Mouse (Mus musculus) heart, adult 2 months (tissue): ENCODE measurements around the gene Mesp1. TPM values are rescaled to one million over a fixed set of nuclear protein-coding genes. Genes with fewer than 3 reads are reported as not detected.
A peak's percentile ranks its signal among the peaks of the same experiment; 100 is the strongest.

Source experiments
- DNase-seq, 2 experiments: peaks; one replicate each; pipeline ENCODE4 v3.0.0; 2021
- H3K27ac ChIP-seq: fragments of 200-600 bp; 2 replicates; pipeline ENCODE4 v1.8.1; 2022
- H3K27me3 ChIP-seq: fragments of 200-500 bp; 2 replicates; pipeline ENCODE4 v1.6.1; 2012; ENCODE audit warnings: mild to moderate bottlenecking, low read length, inconsistent platforms, mixed read lengths; ENCODE audit not compliant: control insufficient read depth, insufficient read depth
- H3K36me3 ChIP-seq: fragments of 200-500 bp; 2 replicates; pipeline ENCODE4 v1.6.1; 2012; ENCODE audit warnings: low read length, inconsistent platforms; ENCODE audit not compliant: control insufficient read depth, insufficient read depth
- H3K4me1 ChIP-seq: fragments of 200-500 bp; 2 replicates; pipeline ENCODE4 v1.6.1; 2011; ENCODE audit warnings: low read length; ENCODE audit not compliant: control insufficient read depth, insufficient read depth
- H3K4me3 ChIP-seq: fragments of 200-600 bp; 2 replicates; pipeline ENCODE4 v1.8.1; 2022
- H3K79me2 ChIP-seq: fragments of 200-500 bp; replicated peaks from 2 replicates; pipeline ENCODE4 v1.6.1; 2012; ENCODE audit warnings: mild to moderate bottlenecking, inconsistent platforms, low read length, moderate library complexity, mixed read lengths; ENCODE audit not compliant: control insufficient read depth, insufficient read depth
- H3K9ac ChIP-seq: fragments of 200-500 bp; 2 replicates; pipeline ENCODE4 v1.6.1; 2012; ENCODE audit warnings: low read depth, mild to moderate bottlenecking, control low read depth, inconsistent platforms, low read length, mixed read lengths
- CTCF ChIP-seq: fragments of 200-600 bp; IDR thresholded peaks from 2 replicates; pipeline ENCODE4 v1.8.1; 2022; ENCODE audit warnings: antibody characterized with exemption, mild to moderate bottlenecking, moderate library complexity
- EP300 ChIP-seq: fragments of 200-500 bp; IDR thresholded peaks from 2 replicates; pipeline ENCODE4 v1.6.1; 2011; ENCODE audit warnings: low read depth, low read length, control low read depth; ENCODE audit not compliant: insufficient read depth
- POLR2A ChIP-seq: fragments of 200-500 bp; IDR thresholded peaks from 2 replicates; pipeline ENCODE4 v1.6.1; 2011; ENCODE audit warnings: mild to moderate bottlenecking, low read depth, low read length, control low read depth; ENCODE audit not compliant: insufficient read depth
- WGBS: fragments of 180-500 bp; shearing (Covaris S2); methylation state at CpG from one replicate; pipeline ENCODE4 v1.1.7; 2018; 5-methylcytosine and 5-hydroxymethylcytosine counted together
- intact Hi-C: fragments of 180-260 bp; cut with DNase I; formaldehyde crosslinking; loops from one replicate; pipeline ENCODE4 v1.15.1; 2025
- long read RNA-seq: library from polyadenylated mRNA; stranded (forward); transcript quantifications from one replicate; pipeline ENCODE4 v2.0.0, GENCODE M21; 2021
- polyA plus RNA-seq: library from polyadenylated mRNA; depleted of rRNA; stranded (reverse); fragments of >200 nt; gene quantifications from 2 replicates; pipeline ENCODE4 v1.2.3, GENCODE M21; 2012; rRNA removed
- total RNA-seq, 2 experiments: library from RNA; stranded (reverse); gene quantifications; 2 replicates each; pipeline ENCODE4 v1.2.3; 2021

Mesp1 gene
- not detected for total RNA-seq
- not detected in 2 replicates for polyA plus RNA-seq
- long read RNA-seq, result 0 reads

DNA sequence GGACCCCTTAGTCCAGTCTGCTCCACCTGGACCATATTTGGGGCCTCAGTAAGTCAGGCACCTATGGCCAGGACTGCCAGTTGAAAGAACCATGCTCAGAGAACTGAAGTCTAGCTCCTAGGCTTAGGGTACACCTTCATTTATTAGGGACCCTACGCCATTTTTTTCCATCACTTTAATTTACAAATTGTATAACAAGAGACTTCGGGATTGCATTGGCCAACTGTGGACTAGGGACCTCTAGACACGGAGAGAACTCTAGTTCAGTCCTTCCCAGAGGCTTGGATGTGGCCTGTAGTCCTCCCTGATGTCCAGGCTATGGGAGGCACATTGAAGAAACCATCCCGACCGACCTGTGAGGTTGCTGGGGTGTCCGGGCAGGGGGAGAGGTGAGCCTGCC lies at the start of gene Mesp1:
Gene Mesp1 (minus strand): TSS at position 101 of the 400 bp plus-strand sequence.
- peak within 1 kb of the TSS; percentile 46 for H3K4me3 ChIP-seq
- TF ChIP-seq CTCF (no peak), POLR2A (no peak), EP300 (no peak)
- intact Hi-C loops, result loop anchor here (10.0 kb wide), 1 partner anchor 431 kb away; no protein-coding TSS in a partner anchor
- DNase-seq, result no peak
- WGBS, result 86% methylated on average over 6 of the region's 6 CpGs
- no peaks in the 10 kb centered on the region for H3K36me3 ChIP-seq
- H3K27me3 ChIP-seq, result peaks cover 13% of the 10 kb centered on the region
- no peaks in the 10 kb centered on the region for H3K79me2 ChIP-seq
- H3K27ac ChIP-seq, result no peak within 1 kb of the TSS
- H3K4me1 ChIP-seq, result no peaks in the 10 kb centered on the region; the same call in 1 of the 2 replicates
- H3K9ac ChIP-seq, result peak within 1 kb of the TSS; percentile 27; the same call in 1 of the 2 replicates

DNA sequence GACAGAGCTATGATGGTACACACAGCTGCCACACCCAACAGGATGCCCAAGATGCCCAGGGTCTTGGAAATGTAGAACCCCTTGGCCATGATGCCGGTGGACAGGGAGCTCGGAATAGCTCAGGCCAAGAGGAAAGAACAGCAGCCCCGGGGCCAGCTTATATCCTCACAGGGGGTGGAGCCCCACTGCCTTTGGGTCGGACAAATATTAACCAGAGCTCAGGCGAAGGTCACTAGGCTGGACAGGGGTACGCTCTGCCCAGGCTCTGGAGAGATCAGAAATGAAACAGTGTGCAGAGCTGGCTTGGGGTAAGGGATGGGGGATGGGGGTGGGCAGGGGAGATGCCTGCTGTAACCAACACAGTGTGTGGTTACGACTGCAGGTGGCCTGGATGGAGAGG lies 48.6 kb upstream of the Mesp1 start:
- Histone ChIP-seq H3K27ac (no peak overlapping the region), H3K9ac (no peak overlapping the region), H3K4me1 (no peaks in the 10 kb centered on the region; the same call in 1 of the 2 replicates), H3K36me3 (no peaks in the 10 kb centered on the region), H3K4me3 (no peak overlapping the region), H3K79me2 (no peaks in the 10 kb centered on the region), H3K27me3 (no peaks in the 10 kb centered on the region)
- DNase-seq, result no peak
- no peak for TF ChIP-seq CTCF
- no peak for TF ChIP-seq POLR2A
- no peak for TF ChIP-seq EP300
- 71% methylated on average over 7 of the region's 7 CpGs for WGBS
- intact Hi-C loops, result no loop called here

DNA sequence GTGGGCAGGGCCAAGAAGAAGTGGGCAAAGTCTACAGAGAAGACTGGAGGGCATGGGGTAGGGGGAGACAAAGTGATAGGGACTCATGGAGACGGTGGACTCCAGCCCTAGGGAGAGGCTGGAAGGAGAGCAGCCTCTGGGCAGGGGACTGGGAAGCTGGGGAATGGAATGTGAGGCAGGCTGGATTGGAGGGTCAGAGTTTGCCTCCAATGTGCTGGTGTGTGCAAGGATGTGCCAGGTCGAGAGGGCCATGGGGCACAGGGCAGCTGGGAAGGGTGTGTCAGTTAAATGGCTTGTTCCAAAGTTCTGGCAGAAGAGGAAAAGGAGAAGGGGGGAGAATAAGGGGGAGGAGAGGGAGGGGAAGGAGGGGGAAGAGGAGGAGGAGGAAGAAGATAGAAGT lies 43.7 kb upstream of the Mesp1 start:
- TF ChIP-seq CTCF, result no peak
- TF ChIP-seq POLR2A, result no peak
- TF ChIP-seq EP300, result no peak
- DNase-seq, result no peak
- WGBS, result 52% methylated on average over 2 of the region's 2 CpGs
- no peaks in the 10 kb centered on the region for H3K79me2 ChIP-seq
- no peaks in the 10 kb centered on the region for H3K27me3 ChIP-seq
- H3K9ac ChIP-seq, result no peak overlapping the region
- no peaks in the 10 kb centered on the region for H3K4me1 ChIP-seq
- no peak overlapping the region for H3K4me3 ChIP-seq
- no peaks in the 10 kb centered on the region for H3K36me3 ChIP-seq
- intact Hi-C loops, result no loop called here
- no peak overlapping the region for H3K27ac ChIP-seq

DNA sequence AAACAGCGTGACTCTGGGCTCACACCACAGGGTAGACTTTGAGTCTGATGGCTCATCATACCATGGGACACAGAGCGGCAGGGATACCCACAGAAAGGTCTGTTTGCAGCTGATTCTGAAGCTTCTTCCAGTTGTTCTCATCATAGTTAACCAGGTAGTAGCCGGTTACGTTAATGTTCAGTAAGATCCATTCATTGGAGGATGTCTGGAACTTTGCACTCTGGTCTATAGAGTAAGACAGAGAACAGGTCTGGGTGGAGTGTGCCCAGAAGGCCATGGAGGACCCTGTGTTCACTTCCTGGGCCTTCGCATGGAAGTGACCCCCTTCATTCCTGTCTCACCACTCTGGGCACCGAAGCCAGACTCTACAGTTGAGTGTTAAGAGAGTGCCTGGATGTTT lies 41.6 kb upstream of the Mesp1 start:
- Histone ChIP-seq H3K79me2 (no peaks in the 10 kb centered on the region), H3K4me1 (no peaks in the 10 kb centered on the region; the same call in 1 of the 2 replicates), H3K9ac (no peak overlapping the region), H3K36me3 (no peaks in the 10 kb centered on the region), H3K4me3 (no peak overlapping the region), H3K27ac (no peak overlapping the region), H3K27me3 (no peaks in the 10 kb centered on the region)
- intact Hi-C loops, result no loop called here
- WGBS, result 89% methylated on average over 6 of the region's 6 CpGs
- TF ChIP-seq POLR2A, result no peak
- no peak for TF ChIP-seq EP300
- TF ChIP-seq CTCF, result no peak
- no peak for DNase-seq

DNA sequence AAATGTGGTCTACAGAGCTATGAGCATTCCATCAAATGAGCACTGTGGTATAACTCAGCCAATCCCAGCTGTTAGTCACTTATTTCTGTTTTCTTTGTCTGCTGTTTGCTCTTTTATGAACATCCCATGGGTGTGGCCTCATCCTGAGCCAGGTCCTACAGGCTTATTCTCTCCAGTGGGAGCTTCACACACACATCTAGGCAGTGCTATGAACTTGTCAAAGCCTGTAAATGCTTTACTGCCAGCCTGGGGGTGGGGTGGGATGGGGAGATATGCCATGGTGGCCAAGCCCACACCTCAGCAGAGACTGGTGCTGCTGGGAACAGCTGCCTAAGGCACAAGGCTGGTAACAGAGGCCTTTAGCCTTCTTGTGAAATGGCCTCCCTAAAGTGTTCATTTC lies 39.4 kb upstream of the Mesp1 start:
- Histone ChIP-seq H3K36me3 (no peaks in the 10 kb centered on the region), H3K9ac (no peak overlapping the region), H3K79me2 (no peaks in the 10 kb centered on the region), H3K4me3 (no peak overlapping the region), H3K27ac (no peak overlapping the region), H3K27me3 (no peaks in the 10 kb centered on the region), H3K4me1 (no peaks in the 10 kb centered on the region; the same call in 1 of the 2 replicates)
- intact Hi-C loops, result no loop called here
- no peak for TF ChIP-seq EP300
- TF ChIP-seq POLR2A, result no peak
- DNase-seq, result no peak

DNA sequence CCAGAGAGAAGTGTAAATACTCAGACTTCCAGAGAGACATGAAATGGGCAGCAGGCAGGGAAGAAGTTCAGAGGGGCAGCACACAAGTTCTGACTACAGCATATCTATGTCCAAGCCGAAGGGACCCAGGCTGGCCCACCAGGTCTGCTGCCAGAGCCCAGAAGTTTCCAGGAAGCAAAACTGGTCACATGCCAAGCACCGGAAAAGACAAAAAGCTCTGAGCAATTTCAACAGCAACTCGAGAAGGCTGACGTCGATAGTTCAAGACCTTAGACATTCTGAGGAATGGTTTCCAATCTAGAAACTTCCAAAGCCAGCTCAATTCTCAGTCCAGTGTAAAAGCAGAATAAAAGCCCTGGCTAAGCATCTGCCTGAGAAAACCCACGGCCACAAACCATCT lies 38.0 kb upstream of the Mesp1 start:
- intact Hi-C loops, result no loop called here
- no peaks in the 10 kb centered on the region for H3K79me2 ChIP-seq
- H3K4me1 ChIP-seq, result no peaks in the 10 kb centered on the region; the same call in 1 of the 2 replicates
- H3K36me3 ChIP-seq, result no peaks in the 10 kb centered on the region
- DNase-seq, result peak; percentile 29 to 48
- no peak overlapping the region for H3K4me3 ChIP-seq
- 25% methylated on average over 6 of the region's 6 CpGs for WGBS
- no peaks in the 10 kb centered on the region for H3K27me3 ChIP-seq
- peak overlapping the region; percentile 49 for H3K27ac ChIP-seq
- TF ChIP-seq POLR2A (no peak), CTCF (no peak), EP300 (no peak)
- no peak overlapping the region for H3K9ac ChIP-seq
